Comparison of ENCODE assay signal across 9 mouse cellular contexts in the genomic region with DNA sequence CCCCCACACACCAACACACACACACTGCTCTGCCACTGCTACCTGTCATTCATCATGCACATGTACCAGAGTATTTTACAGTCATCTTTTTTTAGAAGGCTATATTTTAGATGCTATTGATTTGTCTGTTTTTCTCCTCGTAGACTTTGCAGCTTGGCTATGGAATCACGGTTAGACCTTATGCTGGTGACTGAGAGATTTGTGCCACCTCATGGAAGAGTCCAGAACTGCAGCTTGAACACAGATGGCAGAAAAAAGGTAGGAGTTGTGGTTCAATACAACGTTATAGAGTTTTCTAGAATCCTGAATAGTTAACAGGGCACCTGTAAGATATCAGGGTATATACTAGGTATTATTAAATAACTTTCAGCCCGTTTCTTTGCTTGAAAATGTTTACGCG. TPM values are rescaled to one million over a fixed set of nuclear protein-coding genes. Genes with fewer than 3 reads are reported as not detected.
DNase-seq lines count a peak whose midpoint lies in the region; ATAC-seq and TF ChIP-seq lines count a peak whose summit lies in the region.
"Had no signal": no experiment of that assay in that cellular context is flagged by ENCODE, and none has a peak within 500 bp of the region (broad histone marks: within the 10 kb centered on the region; RNA-seq: fewer than 3 reads in every experiment).

No protein-coding gene starts in this region.

- in situ Hi-C loops in Patski (cut with MboI; ENCODE audit: low pct_unique_long_range_greater_than_20kb): no loop called here

- no peaks in the 10 kb centered on the region for H3K4me1 ChIP-seq in hindbrain, embryonic 11.5 days (replicated peaks; ENCODE audit: control insufficient read depth, insufficient read depth, low read length)
- H3K4me1 ChIP-seq in hindbrain, embryonic 13.5 days (replicated peaks): no peaks in the 10 kb centered on the region
- H3K4me1 ChIP-seq in limb, embryonic 13.5 days: no peaks in the 10 kb centered on the region

- no peak overlapping the region for H3K4me3 ChIP-seq in hindbrain, embryonic 11.5 days (ENCODE audit: low read depth, low read length)
- no peak overlapping the region for H3K4me3 ChIP-seq in hindbrain, embryonic 13.5 days
- H3K4me3 ChIP-seq in limb, embryonic 13.5 days: no peak overlapping the region

- POLR2A ChIA-PET in Patski (lab: Charles Lee): no interaction called here

- DNase-seq in hindbrain, embryonic 11.5 days (ENCODE audit: low spot score): peak; percentile 58
- no peak for DNase-seq in Patski (ENCODE audit: low read depth, low spot score)
- DNase-seq in embryo, embryonic 10.5 days (ENCODE audit: low spot score): peak; percentile 69
- peak; percentile 42 for DNase-seq in kidney, adult 9 months
- peak; percentile 68 to 77 for DNase-seq in right cerebral cortex, postnatal 10 days (ENCODE audit: low spot score in 2 of 2)
- DNase-seq in urinary bladder, postnatal 25 days (ENCODE audit: low spot score): no peak

- H3K9me3 ChIP-seq in hindbrain, embryonic 11.5 days (ENCODE audit: control insufficient read depth, low read length): no peaks in the 10 kb centered on the region
- H3K9me3 ChIP-seq in hindbrain, embryonic 13.5 days: no peaks in the 10 kb centered on the region
- no peaks in the 10 kb centered on the region for H3K9me3 ChIP-seq in limb, embryonic 13.5 days

- ATAC-seq in hindbrain, embryonic 11.5 days (ENCODE audit: low FRiP score): no peak
- ATAC-seq in hindbrain, embryonic 13.5 days (ENCODE audit: low FRiP score): no peak
- no peak for ATAC-seq in Patski
- no peak for ATAC-seq in limb, embryonic 13.5 days (ENCODE audit: low FRiP score, low read depth)

- no peaks in the 10 kb centered on the region for H3K27me3 ChIP-seq in hindbrain, embryonic 11.5 days (ENCODE audit: control insufficient read depth, insufficient read depth, low read length)
- peaks cover 21% of the 10 kb centered on the region for H3K27me3 ChIP-seq in hindbrain, embryonic 13.5 days
- peaks cover 30% of the 10 kb centered on the region for H3K27me3 ChIP-seq in Patski
- H3K27me3 ChIP-seq in limb, embryonic 13.5 days: peaks cover 24% of the 10 kb centered on the region

- H3K27ac ChIP-seq in hindbrain, embryonic 11.5 days (ENCODE audit: low read depth, low read length): no peak overlapping the region
- H3K27ac ChIP-seq in hindbrain, embryonic 13.5 days: no peak overlapping the region
- H3K27ac ChIP-seq in limb, embryonic 13.5 days: no peak overlapping the region

- no peak overlapping the region for H3K9ac ChIP-seq in hindbrain, embryonic 11.5 days (ENCODE audit: low read depth, low read length)
- no peak overlapping the region for H3K9ac ChIP-seq in hindbrain, embryonic 13.5 days
- no peak overlapping the region for H3K9ac ChIP-seq in limb, embryonic 13.5 days

- 51% methylated on average over 6 of the region's 6 CpGs for WGBS in hindbrain, embryonic 11.5 days
- 39% methylated on average over 6 of the region's 6 CpGs for WGBS in hindbrain, embryonic 13.5 days
- 43% methylated on average over 6 of the region's 6 CpGs for WGBS in limb, embryonic 13.5 days

- CTCF ChIA-PET in Patski (lab: Charles Lee): no interaction called here

- H3K4me2 ChIP-seq in hindbrain, embryonic 11.5 days (replicated peaks; ENCODE audit: low read depth, low read length): no peak overlapping the region
- H3K4me2 ChIP-seq in hindbrain, embryonic 13.5 days: no peak overlapping the region
- 0 out of 2 replicates have a peak overlapping the region, but pooled peaks have one; percentile 21 for H3K4me2 ChIP-seq in limb, embryonic 13.5 days (replicated peaks)

- TF ChIP-seq CTCF in Patski (IDR thresholded peaks at IDR 0.05): peak; percentile 73

- no peaks in the 10 kb centered on the region for H3K36me3 ChIP-seq in hindbrain, embryonic 11.5 days (ENCODE audit: control insufficient read depth, insufficient read depth, low read length)
- H3K36me3 ChIP-seq in hindbrain, embryonic 13.5 days: no peaks in the 10 kb centered on the region
- no peaks in the 10 kb centered on the region for H3K36me3 ChIP-seq in limb, embryonic 13.5 days

RNA-seq across cellular contexts. Expression of a gene that starts 22.9 kb away (rescaled TPM):
- polyA plus RNA-seq in hindbrain, embryonic 11.5 days (2014; fragmentation: Nextera tagmentation; extraction: Ambion mirVana): not detected in 2 replicates
- polyA plus RNA-seq in hindbrain, embryonic 13.5 days (2015; fragmentation: Nextera tagmentation; extraction: Ambion mirVana): not detected in 2 replicates
- not detected for polyA plus RNA-seq in Patski (2021)
- not detected in 2 replicates for polyA plus RNA-seq in limb, embryonic 13.5 days (2015; fragmentation: Nextera tagmentation; extraction: Ambion mirVana)
- polyA plus RNA-seq: stomach, embryonic 14.5 days had no signal

RNA-seq across cellular contexts. Expression of a gene that starts 30.9 kb away (rescaled TPM):
- 85.4 and 86.3 TPM in 2 replicates for polyA plus RNA-seq in hindbrain, embryonic 11.5 days (2014; fragmentation: Nextera tagmentation; extraction: Ambion mirVana)
- polyA plus RNA-seq in hindbrain, embryonic 13.5 days (2015; fragmentation: Nextera tagmentation; extraction: Ambion mirVana): 107 and 114 TPM in 2 replicates
- polyA plus RNA-seq in Patski (2021): not detected
- 59.2 and 60.1 TPM in 2 replicates for polyA plus RNA-seq in limb, embryonic 13.5 days (2015; fragmentation: Nextera tagmentation; extraction: Ambion mirVana)

RNA-seq across cellular contexts. Expression of a gene that starts 39.9 kb away (rescaled TPM):
- polyA plus RNA-seq in hindbrain, embryonic 11.5 days (2014; fragmentation: Nextera tagmentation; extraction: Ambion mirVana): 305 and 309 TPM in 2 replicates
- polyA plus RNA-seq in hindbrain, embryonic 13.5 days (2015; fragmentation: Nextera tagmentation; extraction: Ambion mirVana): 612 and 622 TPM in 2 replicates
- polyA plus RNA-seq in Patski (2021): 0.27 TPM
- polyA plus RNA-seq in limb, embryonic 13.5 days (2015; fragmentation: Nextera tagmentation; extraction: Ambion mirVana): 143 and 161 TPM in 2 replicates

Comparison
In these comparisons a context has a peak if more than half of its experiments do, and no peak if none do; other contexts are left out.
1. DNase-seq: peak in hindbrain, embryonic 11.5 days (single experiment), embryo, embryonic 10.5 days (single experiment), kidney, adult 9 months (single experiment) and right cerebral cortex, postnatal 10 days (2 of 2); none in Patski (single experiment) and urinary bladder, postnatal 25 days (single experiment).
2. RNA of a gene that starts 30.9 kb away (polyA plus RNA-seq): 107 to 114 TPM in hindbrain, embryonic 13.5 days, 85.4 to 86.3 TPM in hindbrain, embryonic 11.5 days and 59.2 to 60.1 TPM in limb, embryonic 13.5 days; not detected in Patski (single experiment); every median in the first group is over 10 times any median in the second.
3. RNA of a gene that starts 39.9 kb away (polyA plus RNA-seq): 612 to 622 TPM in hindbrain, embryonic 13.5 days, 305 to 309 TPM in hindbrain, embryonic 11.5 days and 143 to 161 TPM in limb, embryonic 13.5 days; 0.27 TPM in Patski (single experiment); every median in the first group is over 100 times any median in the second.